Mouse (Mus musculus) intestine, embryonic 16.5 days (tissue): ENCODE measurements around the gene 4930558C23Rik. TPM values are rescaled to one million over a fixed set of nuclear protein-coding genes. Genes with fewer than 3 reads are reported as not detected.
A peak's percentile ranks its signal among the peaks of the same experiment; 100 is the strongest.
"Not testable (repeated sequence)": the region's sequence is repeated elsewhere in the genome, so short reads cannot be mapped to it uniquely, and the experiment has no call there.

ENCODE experiments used
- ATAC-seq: fragments of 200-750 bp; cut with Nextera tagmentation; 2 replicates; pipeline ENCODE4 v1.8.0; 2017; ENCODE audit warnings: moderate TSS enrichment, moderate library complexity
- H3K27ac ChIP-seq: fragments of 300-500 bp; sonication (generic); 2 replicates; pipeline ENCODE4 v1.5.1; 2014; ENCODE audit warnings: mild to moderate bottlenecking, low read length
- H3K27me3 ChIP-seq: fragments of 300-500 bp; sonication (generic); replicated peaks from 2 replicates; pipeline ENCODE4 v1.6.1; 2014; ENCODE audit warnings: low read length, control low read depth, mixed read lengths; ENCODE audit not compliant: control insufficient read depth, insufficient read depth
- H3K36me3 ChIP-seq: fragments of 300-500 bp; sonication (generic); 2 replicates; pipeline ENCODE4 v1.6.1; 2014; ENCODE audit warnings: low read length, control low read depth; ENCODE audit not compliant: control insufficient read depth, insufficient read depth
- H3K4me1 ChIP-seq: fragments of 300-500 bp; sonication (generic); 2 replicates; pipeline ENCODE4 v1.6.1; 2014; ENCODE audit warnings: low read length, control low read depth, mixed read lengths; ENCODE audit not compliant: control insufficient read depth, insufficient read depth
- H3K4me2 ChIP-seq: fragments of 300-500 bp; sonication (generic); 2 replicates; pipeline ENCODE4 v1.6.1; 2014; ENCODE audit warnings: low read depth, low read length, control low read depth
- H3K4me3 ChIP-seq: fragments of 300-500 bp; sonication (generic); 2 replicates; pipeline ENCODE4 v1.5.1; 2014; ENCODE audit warnings: mild to moderate bottlenecking, low read length
- H3K9ac ChIP-seq: fragments of 300-500 bp; sonication (generic); 2 replicates; pipeline ENCODE4 v1.6.1; 2014; ENCODE audit warnings: low read depth, low read length
- H3K9me3 ChIP-seq: fragments of 300-500 bp; sonication (generic); 2 replicates; pipeline ENCODE4 v1.6.1; 2016; ENCODE audit warnings: low read length, control low read depth; ENCODE audit not compliant: control insufficient read depth
- WGBS: fragments of 180-500 bp; shearing (Covaris S2); extraction: QIAGEN DNeasy Blood & Tissue Kit; methylation state at CpG from one replicate; pipeline ENCODE4 v1.1.7; 2014; 5-methylcytosine and 5-hydroxymethylcytosine counted together
- polyA plus RNA-seq: library from polyadenylated mRNA; unstranded; fragments of >200 nt; fragmentation: Nextera tagmentation; extraction: Ambion mirVana; gene quantifications from 2 replicates; pipeline ENCODE4 v1.2.1, GENCODE M21; 2015

Gene 4930558C23Rik
- polyA plus RNA-seq, 1 experiment from 2014 or later = not detected

DNA sequence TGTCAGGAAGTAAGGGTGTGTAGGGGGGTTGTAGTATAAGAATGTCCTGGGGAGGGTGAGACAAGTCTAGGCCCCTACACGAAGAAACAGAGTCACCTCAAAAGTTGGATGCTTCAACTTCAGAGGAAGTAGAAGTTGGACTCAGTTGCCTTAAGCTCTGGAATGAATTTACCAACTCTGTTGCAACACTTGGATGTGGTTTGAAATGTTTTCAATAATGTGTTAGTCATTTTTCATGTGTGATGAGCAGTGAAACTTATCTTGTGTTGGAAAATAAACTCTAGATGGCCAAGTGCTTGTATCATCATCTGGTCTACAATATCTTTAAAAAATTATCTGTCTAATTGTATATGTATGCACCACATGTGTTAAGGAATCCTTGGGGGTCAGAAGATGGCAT lies 5.1 kb upstream of the 4930558C23Rik start:
- no peaks in the 10 kb centered on the region for H3K27me3 ChIP-seq
- H3K4me2 ChIP-seq = no peak overlapping the region
- no peak overlapping the region for H3K27ac ChIP-seq
- H3K9ac ChIP-seq = no peak overlapping the region
- H3K4me3 ChIP-seq = no peak overlapping the region
- no peaks in the 10 kb centered on the region for H3K36me3 ChIP-seq
- no peaks in the 10 kb centered on the region for H3K9me3 ChIP-seq
- WGBS = 79% methylated on average over 1 of the region's 1 CpGs
- ATAC-seq = no peak
- H3K4me1 ChIP-seq = no peaks in the 10 kb centered on the region

DNA sequence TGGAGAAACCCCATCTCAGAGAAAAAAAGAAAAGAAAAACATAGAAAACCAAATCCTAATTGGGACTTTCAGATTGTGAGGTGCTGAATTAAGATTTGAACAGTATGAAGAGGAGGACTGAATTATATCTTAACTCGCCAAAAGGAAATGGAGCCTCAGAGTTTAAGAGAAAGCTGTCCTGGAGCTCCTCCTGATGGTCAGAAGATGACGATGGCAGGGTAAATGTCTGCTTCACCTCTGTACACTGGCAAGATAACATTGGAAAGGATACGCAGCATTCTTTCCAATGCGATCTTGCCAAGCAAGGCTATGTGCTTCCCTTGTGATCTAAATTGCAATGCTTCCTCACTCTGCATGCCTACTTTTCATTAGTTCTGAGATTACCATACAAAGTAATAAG lies 8.3 kb downstream of the 4930558C23Rik start:
- no peak for ATAC-seq

DNA sequence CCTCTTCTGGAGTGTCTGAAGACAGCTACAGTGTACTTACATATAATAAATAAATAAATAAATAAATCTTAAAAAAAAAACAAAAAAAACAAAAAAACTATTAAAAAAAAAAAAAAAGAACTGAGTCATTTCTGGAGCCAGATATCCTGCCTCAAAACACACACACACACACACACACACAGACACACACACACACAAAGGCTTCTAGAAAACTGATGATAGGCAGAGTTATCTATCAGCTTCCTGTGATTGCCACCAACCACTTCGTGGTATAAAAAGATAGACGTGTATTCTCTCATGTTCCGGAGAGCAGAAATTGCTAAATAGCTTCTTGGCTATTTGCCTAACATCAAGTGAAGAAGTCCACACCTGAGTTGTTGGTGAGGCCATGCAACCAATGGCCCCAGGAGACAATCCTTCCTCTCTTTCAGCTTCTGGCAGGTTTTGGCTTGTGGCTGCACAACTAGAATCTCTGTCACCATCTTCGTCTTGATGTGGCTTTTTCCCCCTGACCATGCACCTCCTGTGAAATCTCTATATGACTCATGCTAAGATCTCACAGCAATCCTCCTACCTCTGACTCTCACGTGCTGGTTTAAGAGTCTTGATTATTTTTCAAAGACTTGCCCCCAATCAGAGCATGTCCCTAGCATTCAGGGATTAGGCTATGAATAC lies 17.1 kb downstream of the 4930558C23Rik start:
- H3K27me3 ChIP-seq = no peaks in the 10 kb centered on the region
- no peaks in the 10 kb centered on the region for H3K36me3 ChIP-seq
- no peaks in the 10 kb centered on the region for H3K4me1 ChIP-seq
- H3K9me3 ChIP-seq = no peaks in the 10 kb centered on the region
- no peak overlapping the region for H3K9ac ChIP-seq
- H3K4me3 ChIP-seq = no peak overlapping the region
- ATAC-seq = no peak
- WGBS = 89% methylated on average over 5 of the region's 5 CpGs
- no peak overlapping the region for H3K27ac ChIP-seq
- H3K4me2 ChIP-seq = no peak overlapping the region

More for the DNA sequence above, 8.3 kb downstream of the 4930558C23Rik start:
- Histone ChIP-seq H3K4me1 (no peaks in the 10 kb centered on the region), H3K27ac (no peak overlapping the region), H3K4me3 (no peak overlapping the region), H3K9ac (no peak overlapping the region), H3K4me2 (no peak overlapping the region), H3K9me3 (peaks cover 5% of the 10 kb centered on the region; the same call in 1 of the 2 replicates), H3K36me3 (no peaks in the 10 kb centered on the region), H3K27me3 (no peaks in the 10 kb centered on the region)
- 88% methylated on average over 4 of the region's 4 CpGs for WGBS

DNA sequence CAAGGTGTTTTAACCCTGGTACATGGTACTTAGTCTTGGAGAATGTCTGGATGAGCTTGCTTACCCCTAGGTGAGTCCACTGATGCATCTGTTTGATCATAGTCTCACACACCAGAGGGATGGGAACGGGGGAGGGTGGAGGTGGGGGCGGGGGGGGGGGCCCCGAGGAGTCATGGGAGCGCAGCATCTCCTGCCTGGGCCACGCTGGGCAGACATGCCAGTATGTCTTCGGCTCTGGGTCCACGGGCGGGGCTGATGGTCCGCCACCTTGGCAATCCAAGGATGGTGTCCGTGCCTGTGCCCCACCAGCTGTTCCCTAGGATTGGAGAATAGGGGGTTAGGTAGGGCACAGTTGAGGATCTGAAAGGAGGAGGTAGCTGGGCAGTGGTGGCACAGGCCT lies 29.4 kb downstream of the 4930558C23Rik start:
- H3K9ac ChIP-seq = no peak overlapping the region
- H3K27me3 ChIP-seq = no peaks in the 10 kb centered on the region
- no peak overlapping the region for H3K4me3 ChIP-seq
- no peaks in the 10 kb centered on the region for H3K4me1 ChIP-seq
- no peak overlapping the region for H3K27ac ChIP-seq
- WGBS = 84% methylated on average over 10 of the region's 10 CpGs
- ATAC-seq = no peak
- H3K9me3 ChIP-seq = peaks cover 6% of the 10 kb centered on the region; the same call in 1 of the 2 replicates
- no peaks in the 10 kb centered on the region for H3K36me3 ChIP-seq
- no peak overlapping the region for H3K4me2 ChIP-seq

DNA sequence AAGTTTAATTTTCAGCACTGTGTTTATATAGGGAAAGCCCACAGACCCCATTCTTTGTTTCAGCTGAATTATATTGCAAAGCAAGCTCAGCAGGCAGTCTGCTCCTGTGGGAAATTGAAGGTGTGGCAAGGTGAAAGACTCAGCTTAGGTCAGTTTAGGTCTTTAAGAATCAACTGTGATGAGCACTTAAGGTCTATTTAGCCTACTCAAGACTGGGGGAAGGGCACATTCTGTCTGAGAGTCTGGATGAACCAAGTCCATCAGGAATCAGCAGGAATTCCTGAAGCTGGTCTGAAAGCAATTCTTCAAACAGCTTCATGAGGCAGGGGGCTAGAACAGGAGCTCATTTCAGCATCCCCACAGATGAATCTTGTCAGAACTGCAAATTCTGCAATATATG lies 32.5 kb downstream of the 4930558C23Rik start:
- ATAC-seq = no peak

DNA sequence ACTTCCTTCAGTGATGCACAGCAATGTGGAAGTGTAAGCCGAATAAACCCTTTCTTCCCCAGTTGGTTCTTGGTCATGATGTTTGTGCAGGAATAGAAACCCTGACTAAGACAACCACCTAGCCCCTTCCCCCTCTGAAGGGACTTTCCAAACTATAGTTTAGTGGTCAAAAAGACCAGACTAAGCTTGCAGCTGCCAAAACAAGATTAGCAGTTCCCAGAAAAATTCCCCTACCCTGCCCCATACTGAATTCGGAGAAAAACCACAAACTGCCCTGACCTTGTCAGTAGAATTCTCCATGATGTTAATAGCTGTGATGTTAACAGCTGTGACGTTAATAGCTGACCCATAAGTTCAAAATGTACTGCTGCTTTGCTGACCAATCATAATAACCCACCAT lies 42.4 kb downstream of the 4930558C23Rik start:
- not testable (repeated sequence) for H3K4me2 ChIP-seq, H3K4me3 ChIP-seq, H3K9ac ChIP-seq, ATAC-seq, H3K27me3 ChIP-seq, H3K4me1 ChIP-seq, H3K27ac ChIP-seq, H3K36me3 ChIP-seq, H3K9me3 ChIP-seq
- 79% methylated on average over 3 of the region's 3 CpGs for WGBS

More for the DNA sequence above, 32.5 kb downstream of the 4930558C23Rik start:
- H3K36me3 ChIP-seq = no peaks in the 10 kb centered on the region
- no peaks in the 10 kb centered on the region for H3K4me1 ChIP-seq
- H3K4me2 ChIP-seq = no peak overlapping the region
- no peak overlapping the region for H3K27ac ChIP-seq
- H3K4me3 ChIP-seq = no peak overlapping the region
- no peaks in the 10 kb centered on the region for H3K9me3 ChIP-seq
- H3K27me3 ChIP-seq = no peaks in the 10 kb centered on the region
- no peak overlapping the region for H3K9ac ChIP-seq

DNA sequence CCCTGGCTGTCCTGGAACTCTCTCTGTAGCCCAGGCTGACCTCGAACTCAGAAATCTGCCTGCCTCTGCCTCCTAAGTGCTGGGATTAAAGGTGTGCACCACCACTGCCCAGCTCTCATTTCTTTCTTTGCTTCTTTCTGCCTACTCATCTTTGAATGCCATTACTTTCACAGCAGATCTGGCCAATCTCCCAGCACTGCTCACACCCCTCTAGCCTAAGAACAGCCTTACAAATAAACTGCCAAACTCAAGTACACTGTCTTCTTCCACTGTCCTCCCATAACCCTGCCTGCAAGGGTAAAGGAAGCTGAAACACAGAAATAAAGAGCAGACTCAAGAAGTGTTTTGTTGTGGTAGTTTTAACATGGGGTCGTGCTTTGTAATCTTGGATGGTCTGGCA lies 44.9 kb downstream of the 4930558C23Rik start:
- no peak for ATAC-seq
- H3K4me3 ChIP-seq = no peak overlapping the region
- H3K27me3 ChIP-seq = no peaks in the 10 kb centered on the region
- 90% methylated on average over 2 of the region's 2 CpGs for WGBS
- H3K36me3 ChIP-seq = peaks cover 5% of the 10 kb centered on the region; the same call in 1 of the 2 replicates
- no peak overlapping the region for H3K4me2 ChIP-seq
- H3K27ac ChIP-seq = no peak overlapping the region
- no peaks in the 10 kb centered on the region for H3K4me1 ChIP-seq
- H3K9me3 ChIP-seq = no peaks in the 10 kb centered on the region
- H3K9ac ChIP-seq = no peak overlapping the region

DNA sequence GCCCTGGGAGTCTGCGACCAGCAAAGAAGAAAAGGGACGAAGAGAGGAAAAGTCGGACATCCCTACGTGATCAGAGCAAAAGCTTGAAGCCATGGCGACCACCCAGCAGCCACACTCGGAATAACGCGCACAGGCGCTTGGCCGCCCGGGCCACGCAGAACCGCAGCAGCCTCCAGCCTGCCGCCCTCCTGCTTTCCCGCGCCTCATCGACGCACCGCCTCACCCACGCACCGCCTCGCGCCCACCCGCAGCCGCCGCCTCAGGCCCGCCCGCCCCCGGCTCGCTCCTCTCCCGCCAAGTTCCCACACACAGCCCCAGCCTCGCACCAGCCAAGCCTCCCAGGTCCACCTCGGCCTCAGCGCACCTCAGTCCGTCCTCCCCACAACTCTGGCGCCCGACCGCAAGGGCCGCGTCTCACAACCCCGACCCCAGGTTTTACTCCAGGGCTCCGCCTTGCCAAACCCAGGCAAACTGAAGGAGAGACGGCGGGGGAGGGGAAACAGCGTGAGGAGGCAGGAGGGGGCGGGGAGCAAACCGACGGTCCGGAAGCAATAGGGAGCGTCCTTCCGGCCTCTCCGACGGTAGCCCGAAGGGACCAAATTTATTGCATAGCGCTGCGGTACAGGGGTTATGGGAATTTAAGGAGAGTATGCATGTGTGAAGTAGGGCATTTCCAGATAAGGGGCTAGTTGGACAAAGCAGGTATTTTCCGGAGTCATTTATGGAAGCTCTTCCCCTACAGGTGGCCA lies 45.8 kb downstream of the 4930558C23Rik start, which contains the start of gene Setdb1:
Setdb1 (minus strand) TSS at position 502 of the 749 bp plus-strand sequence.
- Histone ChIP-seq H3K9ac (peak within 1 kb of the TSS; percentile 69), H3K4me2 (peak within 1 kb of the TSS; percentile 46), H3K4me3 (peak within 1 kb of the TSS; percentile 54)
- under 1% methylated on average over 29 of the region's 57 CpGs for WGBS
- peak; percentile 93 for ATAC-seq
- not testable (repeated sequence) for H3K4me1 ChIP-seq, H3K9me3 ChIP-seq, H3K27ac ChIP-seq, H3K36me3 ChIP-seq, H3K27me3 ChIP-seq

DNA sequence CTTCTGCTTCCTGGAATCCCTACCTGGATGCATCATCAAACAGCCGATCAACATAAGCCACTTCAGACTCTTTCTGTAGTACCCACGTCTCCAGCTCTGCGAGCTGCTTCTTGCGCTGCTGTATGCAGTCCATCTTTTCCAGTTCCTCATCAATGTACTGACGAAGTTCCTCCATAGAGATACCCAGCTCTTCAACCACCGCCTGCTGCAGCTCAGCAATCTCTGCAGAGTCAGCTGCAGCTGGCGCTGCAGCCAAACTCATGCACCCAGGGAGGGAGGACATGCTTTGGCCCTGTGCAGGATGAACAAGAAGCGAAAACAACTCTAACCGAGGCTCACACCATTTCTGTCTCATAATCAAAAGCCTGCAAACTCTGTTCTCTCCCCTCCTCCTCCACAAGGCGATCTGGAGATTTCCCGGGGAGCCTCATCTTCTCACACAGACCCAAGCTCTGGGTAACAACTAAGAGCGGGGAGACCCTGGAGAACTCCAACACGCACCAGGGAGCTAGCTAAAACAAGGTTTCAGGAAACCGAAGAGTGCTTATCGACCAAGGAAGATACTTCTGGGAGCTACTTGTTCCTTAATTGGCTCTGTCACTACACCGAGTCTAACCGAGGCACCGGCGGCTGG lies 46.6 kb downstream of the 4930558C23Rik start:
- whole genome bisulfite sequencing = 20% methylated on average over 8 of the region's 19 CpGs
- H3K9ac ChIP-seq = peak overlapping the region; percentile 69; the same call in 1 of the 2 replicates
- not testable (repeated sequence) for H3K27ac ChIP-seq, H3K9me3 ChIP-seq, H3K4me2 ChIP-seq, H3K36me3 ChIP-seq, H3K27me3 ChIP-seq, H3K4me1 ChIP-seq
- peak; percentile 12; the same call in 1 of the 2 replicates for ATAC-seq
- H3K4me3 ChIP-seq = peak overlapping the region; percentile 54; the same call in 1 of the 2 replicates
